Mouse (Mus musculus) frontal cortex, postnatal 14 days (tissue): ENCODE results near the gene Zp3.

Source experiments
- DNase-seq, 2 experiments: peaks; one replicate each; pipeline ENCODE4 v3.0.0; 2022; ENCODE audit warnings: low spot score in 2 of 2

Zp3 gene

GRCm38 (mm10) chr5:135962125-135962491 lies 17.8 kb upstream of the Zp3 start:
- DNase-seq: no peak

- DNase-seq: peak; percentile 93 to 97
These were observed 17.2 kb upstream of the Zp3 start for GRCm38 (mm10) chr5:135962492-135963279.

DNA sequence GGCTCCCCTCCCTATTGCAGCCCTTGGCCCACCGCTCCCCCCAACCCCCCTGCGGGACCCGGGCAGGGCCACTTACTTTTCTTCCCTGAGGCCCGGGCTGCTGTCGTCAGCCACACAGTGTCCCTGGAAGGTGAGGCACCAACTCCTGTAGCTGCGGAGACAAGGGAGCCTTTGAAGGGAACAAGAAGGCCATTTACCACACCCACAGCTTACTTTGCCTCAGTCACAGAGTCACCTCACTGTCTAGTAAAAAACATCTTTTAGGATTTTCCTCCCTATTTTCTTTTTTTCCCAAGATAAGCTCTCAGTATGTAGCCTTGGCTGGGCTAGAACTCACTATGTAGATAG lies 16.6 kb upstream of the Zp3 start:
- DNase-seq: no peak

GRCm38 (mm10) chr5:135965501-135965930 lies 14.4 kb upstream of the Zp3 start:
- DNase-seq: no peak

GRCm38 (mm10) chr5:135966866-135967265 lies 13.0 kb upstream of the Zp3 start:
- no peak for DNase-seq

DNA sequence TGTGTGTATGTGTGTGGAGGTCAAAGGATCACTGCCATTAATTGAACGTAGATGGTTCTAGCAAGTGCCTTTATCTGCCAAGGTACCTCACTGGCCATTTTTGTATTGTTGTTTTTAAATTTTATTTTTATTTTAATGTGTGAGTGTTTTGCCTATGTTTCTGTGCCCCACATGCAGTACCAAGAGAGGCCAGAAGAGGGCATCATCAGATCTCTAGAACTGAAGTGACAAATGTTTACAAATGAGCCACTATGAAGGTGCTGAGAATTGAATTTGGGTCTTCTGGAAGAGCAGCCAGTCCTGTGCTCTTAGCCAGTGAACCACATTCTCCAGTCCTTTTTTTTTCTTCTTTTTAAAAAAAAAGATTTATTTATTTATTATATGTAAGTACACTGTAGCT lies 11.1 kb upstream of the Zp3 start:
- no peak for DNase-seq

DNA sequence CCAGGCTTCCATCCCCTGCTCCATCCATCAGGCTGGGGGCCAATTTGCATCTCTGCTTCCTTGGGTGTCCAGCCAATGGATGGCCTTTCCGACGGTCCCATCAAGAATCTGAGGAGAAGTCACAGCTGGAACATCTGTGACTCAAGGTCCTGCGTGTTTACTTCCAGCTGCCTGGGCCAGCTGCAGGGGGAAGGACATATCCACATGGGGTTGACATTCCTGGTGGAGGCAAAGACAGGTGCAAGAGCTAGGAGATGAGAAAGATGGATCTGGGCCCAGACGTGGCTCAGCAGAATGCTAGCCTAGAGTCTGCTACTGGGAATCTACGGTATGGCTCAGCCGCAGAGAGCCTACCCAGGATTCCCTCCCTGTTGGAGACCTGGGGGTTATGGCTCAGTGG lies 9.7 kb upstream of the Zp3 start:
- DNase-seq: no peak

DNA sequence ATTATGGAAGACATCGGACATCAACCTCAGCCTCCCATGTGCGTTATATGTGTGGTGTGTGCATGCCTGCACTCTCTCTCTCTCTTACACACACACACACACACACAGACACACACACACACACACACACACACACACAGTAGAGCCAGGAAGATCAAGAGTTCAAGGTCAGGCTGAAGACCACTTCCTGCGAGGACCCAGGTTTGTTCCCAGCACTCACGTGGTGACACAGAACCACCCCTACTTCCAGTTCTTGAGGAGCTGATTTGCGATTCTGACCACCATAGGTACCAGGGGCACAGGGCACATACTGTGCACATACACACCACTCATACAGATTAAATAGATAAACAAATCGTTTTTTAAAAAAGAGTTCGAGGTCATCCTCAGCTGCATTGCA lies 8.0 kb upstream of the Zp3 start:
- no peak for DNase-seq

DNA sequence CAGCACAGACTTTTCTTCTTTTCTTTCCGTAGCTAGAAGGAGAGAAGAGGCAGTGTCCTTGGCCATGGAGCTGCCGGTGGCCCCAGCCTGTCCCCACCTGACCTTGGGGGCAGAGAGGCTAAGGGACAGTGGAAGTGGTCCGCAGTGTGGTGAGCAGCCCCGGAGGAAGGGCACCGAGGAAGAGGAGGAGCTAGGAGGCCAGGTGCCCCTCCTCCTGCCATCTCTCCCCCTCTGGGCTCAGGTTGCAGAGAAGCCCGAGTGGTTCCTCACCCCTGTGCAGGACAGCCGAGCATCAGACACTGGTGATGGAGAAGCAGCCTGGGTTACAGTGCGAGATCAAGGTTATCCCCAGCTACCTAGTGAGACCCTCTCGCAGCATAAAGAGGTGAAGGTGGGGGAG lies 5.5 kb upstream of the Zp3 start, which contains the start of gene Ssc4d:
Gene Ssc4d, minus strand, starts transcription at position 167 of the 400 bp plus-strand sequence.
- DNase-seq: no peak

- no peak for DNase-seq
These were observed 3.8 kb upstream of the Zp3 start for GRCm38 (mm10) chr5:135975893-135976668.

- no peak for DNase-seq
These were observed 518 bp upstream of the Zp3 start for GRCm38 (mm10) chr5:135979381-135979780.

DNA sequence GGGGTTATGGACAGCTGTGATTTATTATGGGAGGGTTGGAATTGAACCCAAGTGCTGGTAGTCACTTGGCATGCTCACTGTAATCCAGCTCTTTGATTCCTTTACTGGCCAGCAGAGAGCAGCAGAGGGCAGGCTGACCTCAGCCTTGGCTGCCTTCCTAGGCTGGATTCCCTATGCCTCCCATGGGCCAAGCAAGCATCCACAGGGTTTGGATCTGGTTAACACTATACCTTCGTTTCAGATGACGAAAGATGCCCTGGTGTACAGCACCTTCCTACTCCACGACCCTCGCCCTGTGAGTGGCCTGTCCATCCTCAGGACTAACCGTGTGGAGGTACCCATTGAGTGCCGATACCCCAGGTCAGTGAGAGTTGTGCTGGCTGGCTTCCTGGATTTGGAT lies 2.5 kb downstream of the Zp3 start:
- DNase-seq: no peak

DNA sequence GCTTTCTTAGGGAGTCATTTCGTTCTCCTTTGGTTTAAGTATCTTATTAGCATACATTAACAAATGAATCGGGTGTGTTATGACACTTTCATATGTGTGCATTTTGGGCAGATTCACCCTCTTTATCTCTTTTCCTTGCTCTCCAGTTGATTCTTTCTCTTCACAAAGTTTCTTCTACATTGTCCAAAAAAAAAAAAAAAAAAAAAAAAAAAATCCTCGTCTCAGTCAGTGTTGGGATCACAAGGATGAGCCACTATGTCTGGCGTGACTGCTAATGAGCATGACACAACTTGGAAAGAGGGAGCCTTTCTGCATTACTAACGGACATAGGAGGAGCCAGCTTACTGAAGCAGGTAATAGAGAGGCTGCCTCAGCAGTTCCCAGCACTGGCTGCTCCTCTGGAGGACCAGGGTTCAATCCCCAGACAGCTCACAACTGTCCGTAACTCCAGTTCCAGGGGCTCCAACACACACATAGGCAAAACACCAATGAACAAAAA lies 4.7 kb downstream of the Zp3 start:
- DNase-seq: no peak

- DNase-seq: no peak
These were observed 7.3 kb downstream of the Zp3 start for GRCm38 (mm10) chr5:135987248-135987647.

DNA sequence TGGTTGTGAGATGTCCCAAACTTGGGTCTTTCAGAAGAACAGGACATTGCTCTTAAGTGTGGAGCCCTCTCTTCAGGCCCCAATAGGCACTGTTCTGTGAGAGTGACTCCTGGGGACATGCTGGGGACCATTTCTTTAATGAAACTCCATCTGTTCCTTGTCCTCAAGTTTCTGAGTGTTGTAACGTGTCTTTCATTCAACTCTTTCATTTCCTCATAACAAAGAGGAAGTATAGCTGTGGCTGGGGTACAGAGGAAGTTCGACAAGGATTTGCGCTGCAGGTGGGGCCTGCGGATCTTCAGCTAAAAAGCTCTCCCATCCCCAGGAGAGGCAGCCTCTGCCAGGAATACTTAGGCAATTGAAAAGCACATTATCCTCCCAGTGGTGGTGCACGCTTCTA lies 10.7 kb downstream of the Zp3 start:
- no peak for DNase-seq

- DNase-seq: no peak
These were observed 13.6 kb downstream of the Zp3 start for GRCm38 (mm10) chr5:135993381-135993965.

- DNase-seq: no peak
These were observed 14.4 kb downstream of the Zp3 start for GRCm38 (mm10) chr5:135994335-135994724.

GRCm38 (mm10) chr5:135994725-135995687 lies 15.1 kb downstream of the Zp3 start, which contains the start of gene Dtx2:
Gene Dtx2, plus strand, starts transcription at chr5:135994800.
- DNase-seq: peak; percentile 80 to 82

- no peak for DNase-seq
These were observed 16.3 kb downstream of the Zp3 start for GRCm38 (mm10) chr5:135996162-135996561.

- DNase-seq: no peak
These were observed 21.3 kb downstream of the Zp3 start for GRCm38 (mm10) chr5:136001222-136001621.

GRCm38 (mm10) chr5:136002325-136002724 lies 22.4 kb downstream of the Zp3 start:
- no peak for DNase-seq
